Mouse (Mus musculus) MEL (cell line): Measurements from ENCODE around the gene Trim46. TPM values are rescaled to one million over a fixed set of nuclear protein-coding genes. Genes with fewer than 3 reads are reported as not detected.

Experiments used
- DNase-seq: peaks from one replicate; pipeline ENCODE4 v3.0.0; 2011; ENCODE audit warnings: low read depth, low spot score
- H3K27ac ChIP-seq: 2 replicates; pipeline ENCODE4 v1.5.1; 2012; ENCODE audit warnings: low read depth, mild to moderate bottlenecking, control low read depth, low read length, moderate library complexity; ENCODE audit not compliant: control insufficient read depth
- H3K27me3 ChIP-seq, 2 experiments: fragments of 150-350 bp in 1 of 2; sonication (generic) in 1 of 2; 2 replicates each; pipeline ENCODE4 v1.6.1; 2012; ENCODE audit warnings: low read length in 2 of 2, mild to moderate bottlenecking in 2 of 2, improper control_type of control experiment in 1 of 2, moderate library complexity in 1 of 2; ENCODE audit not compliant: insufficient read depth in 2 of 2, control insufficient read depth in 1 of 2
- H3K36me3 ChIP-seq, 2 experiments: 2 replicates each; pipeline ENCODE4 v1.6.1; 2012 to 2014; ENCODE audit warnings: low read length in 2 of 2, improper control_type of control experiment in 1 of 2, inconsistent platforms in 1 of 2, mild to moderate bottlenecking in 1 of 2; ENCODE audit not compliant: insufficient read depth in 2 of 2, control insufficient read depth in 1 of 2
- H3K4me1 ChIP-seq, 2 experiments: fragments of 150-350 bp in 1 of 2; sonication (generic) in 1 of 2; 2 replicates each; pipeline ENCODE4 v1.6.1; 2012; ENCODE audit warnings: low read length in 2 of 2, improper control_type of control experiment in 1 of 2, mild to moderate bottlenecking in 1 of 2; ENCODE audit not compliant: insufficient read depth in 2 of 2, control insufficient read depth in 1 of 2
- H3K4me3 ChIP-seq, 2 experiments: fragments of 150-350 bp in 1 of 2; sonication (generic) in 1 of 2; 2 replicates each; pipeline ENCODE4 v1.5.1; 2012; ENCODE audit warnings: low read depth in 2 of 2, low read length in 2 of 2, mild to moderate bottlenecking in 2 of 2, moderate library complexity in 2 of 2, control low read depth in 1 of 2, improper control_type of control experiment in 1 of 2; ENCODE audit not compliant: control insufficient read depth in 1 of 2, insufficient read depth in 1 of 2
- H3K79me2 ChIP-seq: 2 replicates; pipeline ENCODE4 v1.6.1; 2012; ENCODE audit warnings: mild to moderate bottlenecking, low read length, moderate library complexity; ENCODE audit not compliant: control insufficient read depth, poor library complexity, insufficient read depth
- H3K9ac ChIP-seq: 2 replicates; pipeline ENCODE4 v1.6.1; 2012; ENCODE audit warnings: low read depth, mild to moderate bottlenecking, control low read depth, low read length, moderate library complexity; ENCODE audit not compliant: control insufficient read depth, poor library complexity, severe bottlenecking
- H3K9me3 ChIP-seq: fragments of 150-350 bp; sonication (generic); replicated peaks from 2 replicates; pipeline ENCODE4 v1.6.1; 2012; ENCODE audit warnings: mild to moderate bottlenecking, low read length, improper control_type of control experiment, moderate library complexity; ENCODE audit not compliant: insufficient read depth
- CHD1 ChIP-seq: IDR thresholded peaks from 2 replicates; pipeline ENCODE4 v1.6.1; 2012; ENCODE audit warnings: low read depth, mild to moderate bottlenecking, inconsistent platforms, low read length, improper control_type of control experiment
- CHD2 ChIP-seq: IDR thresholded peaks from 2 replicates; pipeline ENCODE4 v1.6.1; 2011; ENCODE audit warnings: low read length, improper control_type of control experiment
- E2F4 ChIP-seq: IDR thresholded peaks from 2 replicates; pipeline ENCODE4 v1.6.1; 2011; ENCODE audit warnings: low read depth, low read length, improper control_type of control experiment, borderline replicate concordance
- ELF1 ChIP-seq: IDR thresholded peaks from 2 replicates; pipeline ENCODE4 v1.6.1; 2014; ENCODE audit warnings: low read depth, mild to moderate bottlenecking, inconsistent platforms, low read length, improper control_type of control experiment, moderate library complexity
- EP300 ChIP-seq, 2 experiments: IDR thresholded peaks; 2 replicates each; pipeline ENCODE4 v1.6.1; 2011; ENCODE audit warnings: improper control_type of control experiment in 2 of 2, low read length in 2 of 2, low read depth in 1 of 2, mild to moderate bottlenecking in 1 of 2
- JUND ChIP-seq: IDR thresholded peaks from 2 replicates; pipeline ENCODE4 v1.6.1; 2011; ENCODE audit warnings: low read depth, mild to moderate bottlenecking, improper control_type of control experiment, low read length
- KAT2A ChIP-seq: conservative IDR thresholded peaks from 2 replicates; pipeline ENCODE4 v1.6.1; 2012; ENCODE audit warnings: low read depth, low read length, improper control_type of control experiment, inconsistent platforms
- MAX ChIP-seq: IDR thresholded peaks from 2 replicates; pipeline ENCODE4 v1.6.1; 2011; ENCODE audit warnings: low read length, improper control_type of control experiment
- MXI1 ChIP-seq: IDR thresholded peaks from 2 replicates; pipeline ENCODE4 v1.6.1; 2011; ENCODE audit warnings: mild to moderate bottlenecking, low read depth, low read length, improper control_type of control experiment
- POLR2A ChIP-seq, 2 experiments: IDR thresholded peaks; 2 replicates each; pipeline ENCODE4 v1.6.1; 2011 to 2012; ENCODE audit warnings: low read length in 2 of 2, mild to moderate bottlenecking in 2 of 2, control low read depth in 1 of 2, improper control_type of control experiment in 1 of 2, low read depth in 1 of 2, moderate library complexity in 1 of 2; ENCODE audit not compliant: control insufficient read depth in 1 of 2, insufficient read depth in 1 of 2, poor library complexity in 1 of 2
- POLR2AphosphoS2 ChIP-seq: IDR thresholded peaks from 2 replicates; pipeline ENCODE4 v1.6.1; 2011; ENCODE audit warnings: low read length, improper control_type of control experiment
- POLR2AphosphoS5 ChIP-seq: IDR thresholded peaks from 2 replicates; pipeline ENCODE4 v1.6.1; 2012; ENCODE audit warnings: low read depth, borderline replicate concordance, mild to moderate bottlenecking, inconsistent platforms, low read length, moderate library complexity, mixed read lengths
- RAD21 ChIP-seq: IDR thresholded peaks from 2 replicates; pipeline ENCODE4 v1.6.1; 2011; ENCODE audit warnings: mild to moderate bottlenecking, low read depth, low read length, improper control_type of control experiment
- RCOR1 ChIP-seq: IDR thresholded peaks from 2 replicates; pipeline ENCODE4 v1.6.1; 2012; ENCODE audit warnings: low read depth, mild to moderate bottlenecking, inconsistent platforms, low read length, improper control_type of control experiment
- SIN3A ChIP-seq: IDR thresholded peaks from 2 replicates; pipeline ENCODE4 v1.6.1; 2012; ENCODE audit warnings: low read length, improper control_type of control experiment, inconsistent platforms
- SMC3 ChIP-seq: IDR thresholded peaks from 2 replicates; pipeline ENCODE4 v1.6.1; 2011; ENCODE audit warnings: low read depth, low read length, improper control_type of control experiment
- TAL1 ChIP-seq: IDR thresholded peaks from 2 replicates; pipeline ENCODE4 v1.6.1; 2012; ENCODE audit warnings: mild to moderate bottlenecking, inconsistent platforms, low read length, moderate library complexity, mixed read lengths
- TBP ChIP-seq: IDR thresholded peaks from 2 replicates; pipeline ENCODE4 v1.8.0; 2011; ENCODE audit warnings: low read depth, low read length, improper control_type of control experiment
- UBTF ChIP-seq: IDR thresholded peaks from 2 replicates; pipeline ENCODE4 v1.6.1; 2012; ENCODE audit warnings: low read depth, mild to moderate bottlenecking, inconsistent platforms, low read length, improper control_type of control experiment, moderate library complexity, borderline replicate concordance; ENCODE audit not compliant: insufficient read depth
- USF1 ChIP-seq: IDR thresholded peaks from 2 replicates; pipeline ENCODE4 v1.6.1; 2014; ENCODE audit warnings: low read depth, mild to moderate bottlenecking, inconsistent platforms, low read length, improper control_type of control experiment, moderate library complexity
- ZNF384 ChIP-seq: IDR thresholded peaks from 2 replicates; pipeline ENCODE4 v1.6.1; 2012; ENCODE audit warnings: low read depth, mild to moderate bottlenecking, inconsistent platforms, low read length, improper control_type of control experiment
- polyA plus RNA-seq, 2 experiments: library from polyadenylated mRNA; stranded (reverse) in 1 of 2; unstranded in 1 of 2; fragments of >175 nt in 1 of 2; fragments of >200 nt in 1 of 2; gene quantifications; 2 replicates each; pipeline versions ENCODE4 v1.2.1 to v1.2.4; 2012; ENCODE audit warnings: low replicate concordance in 2 of 2, low read depth in 1 of 2; ENCODE audit not compliant: insufficient read length in 2 of 2, insufficient read depth in 1 of 2, missing spikeins in 1 of 2
- total RNA-seq: library from RNA; depleted of rRNA; stranded (reverse); fragments of 300-350 nt; gene quantifications from 2 replicates; pipeline ENCODE4 v1.2.3, GENCODE M21; 2012

The Trim46 gene
- total and polyA plus RNA-seq, 3 experiments = 3.3 to 7.7 TPM; not detected in 1

DNA sequence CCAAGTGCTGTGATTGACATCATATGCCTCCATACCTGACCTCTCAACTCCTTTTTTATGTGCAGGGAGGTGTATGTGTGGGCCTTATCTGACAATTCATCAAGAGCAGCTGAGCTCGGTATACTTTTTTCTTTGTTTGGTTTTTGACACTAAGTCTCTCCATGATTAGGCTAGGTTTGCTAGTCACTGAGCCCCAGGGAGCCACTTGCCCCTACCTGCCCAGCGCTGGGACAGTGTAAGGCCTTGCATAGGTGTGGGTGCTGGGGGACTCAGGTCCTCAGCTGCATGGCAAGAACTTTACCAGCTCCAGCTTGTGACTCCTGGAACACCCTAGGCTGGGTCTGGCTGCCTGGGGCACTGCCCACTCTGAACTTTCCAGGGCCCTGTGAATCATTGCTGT, 39.4 kb downstream of the Trim46 start:
- H3K4me1 ChIP-seq = peaks cover 0 to 5% of the 10 kb centered on the region in 2 experiments; a peak in 2 of 4 replicates
- TF ChIP-seq ZNF384 = no peak
- no peak for TF ChIP-seq POLR2AphosphoS2
- TF ChIP-seq JUND = no peak
- H3K9ac ChIP-seq = no peak overlapping the region
- no peaks in the 10 kb centered on the region for H3K27me3 ChIP-seq
- no peak for DNase-seq
- peaks cover 6% of the 10 kb centered on the region for H3K79me2 ChIP-seq
- no peak overlapping the region for H3K27ac ChIP-seq
- peaks cover 0 to 5% of the 10 kb centered on the region in 2 experiments; a peak in 3 of 4 replicates for H3K36me3 ChIP-seq
- H3K9me3 ChIP-seq = no peaks in the 10 kb centered on the region
- no peak overlapping the region for H3K4me3 ChIP-seq

GRCm38 (mm10) chr3:89206079-89206478, 40.0 kb downstream of the Trim46 start:
- peaks cover 0 to 5% of the 10 kb centered on the region in 2 experiments; a peak in 3 of 4 replicates for H3K36me3 ChIP-seq
- TF ChIP-seq TBP (no peak), MXI1 (no peak), POLR2A (IDR thresholded peaks at IDR 0.05; ENCODE audit: control insufficient read depth in 1 of 2, insufficient read depth in 1 of 2, low read depth in 1 of 2, low read length in 2 of 2, poor library complexity in 1 of 2) (no peak), CHD2 (no peak), RCOR1 (no peak), EP300 (IDR thresholded peaks at IDR 0.05; ENCODE audit: low read depth in 1 of 2, low read length in 2 of 2) (no peak), POLR2AphosphoS5 (no peak), JUND (no peak), USF1 (no peak), RAD21 (no peak), UBTF (no peak)
- TF ChIP-seq, all 39 proteins: peak for 0
- Histone ChIP-seq H3K27me3 (no peaks in the 10 kb centered on the region), H3K4me1 (peaks cover 0 to 5% of the 10 kb centered on the region in 2 experiments; a peak in 2 of 4 replicates), H3K9ac (no peak overlapping the region), H3K79me2 (peaks cover 6% of the 10 kb centered on the region), H3K4me3 (no peak overlapping the region), H3K27ac (no peak overlapping the region), H3K9me3 (no peaks in the 10 kb centered on the region)
- no peak for DNase-seq

DNA sequence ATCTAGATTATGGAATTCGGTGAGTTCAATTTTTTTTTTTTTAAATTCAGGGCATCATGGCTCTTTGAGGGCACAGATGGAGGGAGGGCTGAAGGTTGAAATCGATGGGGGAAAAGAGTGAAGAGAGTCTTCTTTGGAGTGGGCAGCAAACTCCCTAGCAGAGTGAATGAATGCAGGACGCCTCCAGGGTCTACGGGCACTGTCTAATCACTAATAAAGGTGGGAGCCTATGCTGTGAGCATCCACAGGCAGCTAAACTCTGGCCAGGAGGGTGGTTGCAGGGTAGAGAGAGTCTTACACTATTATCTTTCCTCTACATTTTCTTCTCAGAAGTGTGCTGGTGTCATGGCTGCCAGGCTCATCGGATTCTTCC, 43.0 kb downstream of the Trim46 start:
- Histone ChIP-seq H3K4me3 (peak overlapping the region; percentile 71 to 85), H3K4me1 (peaks cover 0 to 5% of the 10 kb centered on the region in 2 experiments; a peak in 2 of 4 replicates), H3K9ac (peak overlapping the region; percentile 86), H3K36me3 (peaks cover 0 to 8% of the 10 kb centered on the region in 2 experiments; a peak in 2 of 4 replicates), H3K9me3 (no peaks in the 10 kb centered on the region), H3K27me3 (no peaks in the 10 kb centered on the region), H3K79me2 (peaks cover 6% of the 10 kb centered on the region), H3K27ac (peak overlapping the region; percentile 86)
- TF ChIP-seq CHD1 (0 out of 2 replicates have a peak, but pooled peaks have one; percentile 39), MAX (no peak), USF1 (no peak), SMC3 (no peak), RCOR1 (no peak), ZNF384 (no peak), KAT2A (no peak), E2F4 (no peak), TAL1 (no peak), SIN3A (no peak), ELF1 (no peak), MXI1 (peak; percentile 12; the same call in 1 of the 2 replicates)
- DNase-seq = peak; percentile 47
